Mouse (Mus musculus): Measurements from ENCODE around the gene Arl5c.

Arl5c gene

DNA sequence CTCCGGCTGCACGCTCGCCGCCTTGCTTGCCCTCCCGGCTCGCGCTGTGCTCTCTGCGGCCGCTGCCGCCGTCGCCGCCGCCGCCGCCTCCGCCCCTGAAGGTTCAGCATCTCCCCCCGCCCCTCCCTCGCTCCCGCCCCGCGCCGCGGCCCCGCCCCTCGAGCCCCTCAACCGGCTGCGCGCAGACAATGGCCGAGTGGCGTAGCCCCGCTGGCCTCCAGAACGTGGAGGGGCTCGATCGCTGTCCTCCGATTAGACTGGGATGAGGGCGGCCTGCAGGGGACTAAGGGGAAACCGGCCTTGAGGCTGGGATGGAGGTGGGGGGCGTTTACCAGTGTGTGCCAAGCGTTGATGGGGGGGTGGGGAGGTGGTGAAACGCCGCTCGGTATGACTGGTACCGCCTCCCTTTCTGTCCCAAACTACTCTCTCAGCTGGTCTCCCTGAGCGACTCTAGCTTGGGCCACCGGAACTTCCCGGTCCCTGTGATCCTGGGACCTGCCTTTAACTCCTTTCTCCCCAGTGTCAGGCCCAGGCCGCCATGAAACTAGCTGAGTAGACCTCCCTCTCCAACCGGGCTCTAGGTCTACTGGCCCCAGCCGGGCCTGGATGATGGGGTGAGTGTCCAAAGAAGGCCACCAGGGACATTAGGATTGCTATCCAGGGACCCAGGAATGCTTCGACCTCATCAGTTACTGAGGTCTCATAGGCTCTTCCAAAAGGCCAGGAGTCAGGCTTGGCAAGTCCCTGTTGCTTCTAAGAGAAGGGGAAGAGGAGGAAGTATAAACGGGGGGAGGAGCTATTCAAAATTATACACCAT lies 26.8 kb upstream of the Arl5c start, which contains the start of gene Cacnb1:
TSS of gene Cacnb1 (minus strand) at position 480 of the 817 bp plus-strand sequence.
- Histone ChIP-seq H3K4me3 (replicated peaks; ENCODE audit: low read length) (peak within 1 kb of the TSS; percentile 92), H3K27me3 (ENCODE audit: insufficient read depth, low read length) (peaks cover 5% of the 10 kb centered on the region; the same call in 1 of the 2 replicates), H3K9me3 (ENCODE audit: low read length) (no peaks in the 10 kb centered on the region), H3K4me1 (replicated peaks; ENCODE audit: low read depth, low read length) (peaks cover 64% of the 10 kb centered on the region), H3K36me3 (ENCODE audit: insufficient read depth, low read length) (peaks cover 16% of the 10 kb centered on the region)
- TF ChIP-seq POU5F1 (IDR thresholded peaks at IDR 0.05; ENCODE audit: borderline replicate concordance, low read length) (no peak), NANOG (IDR thresholded peaks at IDR 0.05; ENCODE audit: borderline replicate concordance, low read length) (no peak), CTCF (conservative IDR thresholded peaks at IDR 0.05; ENCODE audit: low read length) (no peak)

DNA sequence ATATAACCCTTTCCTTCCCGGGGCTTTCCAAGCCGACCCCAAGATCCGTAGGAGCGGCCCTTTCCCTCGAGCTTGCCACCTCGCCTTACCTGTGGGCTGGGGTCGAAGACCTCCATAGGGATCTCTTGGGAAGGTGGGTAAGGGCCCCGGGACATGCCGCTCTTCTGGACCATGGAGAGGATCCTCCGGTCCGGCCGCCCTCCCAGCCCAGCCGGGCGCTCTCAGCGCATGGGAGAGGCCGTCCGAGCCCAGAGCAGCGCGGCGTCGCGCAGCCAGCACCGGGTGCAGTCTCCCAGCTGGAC lies 26.2 kb upstream of the Arl5c start:
- H3K4me3 ChIP-seq (replicated peaks; ENCODE audit: low read length), result peak overlapping the region; percentile 92
- peaks cover 64% of the 10 kb centered on the region for H3K4me1 ChIP-seq (replicated peaks; ENCODE audit: low read depth, low read length)
- no peak for TF ChIP-seq CTCF (conservative IDR thresholded peaks at IDR 0.05; ENCODE audit: low read length)
- peaks cover 17% of the 10 kb centered on the region for H3K36me3 ChIP-seq (ENCODE audit: insufficient read depth, low read length)
- H3K9me3 ChIP-seq (ENCODE audit: low read length), result no peaks in the 10 kb centered on the region
- peaks cover 5% of the 10 kb centered on the region; the same call in 1 of the 2 replicates for H3K27me3 ChIP-seq (ENCODE audit: insufficient read depth, low read length)

DNA sequence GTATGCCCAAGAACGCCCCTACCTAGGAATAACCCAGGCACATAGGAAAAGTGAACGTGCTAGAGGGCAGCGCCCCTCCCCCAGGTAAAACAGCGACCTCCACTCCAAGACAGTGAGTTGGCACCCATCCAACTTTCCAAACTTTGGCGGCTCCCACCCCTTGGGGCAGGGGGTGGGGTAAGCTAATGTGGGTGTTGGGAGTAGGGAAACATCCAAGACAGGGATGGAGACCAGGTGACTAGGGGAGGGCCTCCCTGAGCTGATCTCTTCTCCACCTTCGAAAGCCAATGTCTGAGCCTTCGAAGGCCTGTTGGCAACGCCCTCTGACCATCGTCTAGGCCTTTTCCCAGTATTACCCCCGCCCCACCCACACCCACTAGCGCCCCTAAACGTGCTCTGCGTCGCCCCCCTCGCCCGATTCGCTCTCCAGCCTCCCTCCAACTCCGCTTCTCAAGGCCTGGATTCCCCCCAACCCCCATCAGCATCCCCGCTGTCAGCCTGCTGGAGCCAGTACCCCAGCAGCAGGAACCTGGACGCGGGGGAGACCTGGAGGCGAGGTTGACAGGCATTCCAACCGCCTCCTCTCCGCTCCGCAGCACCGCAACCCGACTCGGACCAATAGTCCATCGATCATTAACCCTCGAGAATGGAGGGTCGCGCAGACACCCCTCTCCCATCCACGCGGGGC lies 25.7 kb upstream of the Arl5c start:
- H3K4me3 ChIP-seq (replicated peaks; ENCODE audit: low read length), result peak overlapping the region; percentile 92
- peaks cover 5% of the 10 kb centered on the region; the same call in 1 of the 2 replicates for H3K27me3 ChIP-seq (ENCODE audit: insufficient read depth, low read length)
- TF ChIP-seq POU5F1 (IDR thresholded peaks at IDR 0.05; ENCODE audit: borderline replicate concordance, low read length), result 0 out of 2 replicates have a peak, but pooled peaks have one; percentile 10
- no peak for TF ChIP-seq NANOG (IDR thresholded peaks at IDR 0.05; ENCODE audit: borderline replicate concordance, low read length)
- no peak for TF ChIP-seq CTCF (conservative IDR thresholded peaks at IDR 0.05; ENCODE audit: low read length)
- H3K4me1 ChIP-seq (replicated peaks; ENCODE audit: low read depth, low read length), result peaks cover 64% of the 10 kb centered on the region
- H3K9me3 ChIP-seq (ENCODE audit: low read length), result no peaks in the 10 kb centered on the region
- peaks cover 22% of the 10 kb centered on the region for H3K36me3 ChIP-seq (ENCODE audit: insufficient read depth, low read length)

DNA sequence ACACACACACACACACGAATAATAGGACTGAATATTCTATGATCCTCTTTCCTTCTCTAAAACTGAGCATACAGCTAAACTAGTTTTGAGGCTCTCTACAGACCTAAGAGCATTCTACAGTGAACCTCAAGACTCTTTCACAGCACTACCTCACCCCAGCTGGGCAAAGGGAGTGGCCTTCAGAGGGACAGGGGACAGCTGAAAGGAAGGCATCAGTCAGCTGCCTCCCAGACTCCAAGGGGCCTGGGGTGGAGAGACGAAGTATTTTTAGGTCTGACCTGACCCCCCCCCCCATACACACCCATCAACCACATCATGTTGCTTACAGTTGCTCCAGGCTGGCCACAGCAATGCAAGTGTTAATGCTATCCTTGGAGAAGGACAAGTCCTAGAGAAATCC lies 25.1 kb upstream of the Arl5c start:
- H3K36me3 ChIP-seq (ENCODE audit: insufficient read depth, low read length), result peaks cover 28% of the 10 kb centered on the region
- peaks cover 65% of the 10 kb centered on the region for H3K4me1 ChIP-seq (replicated peaks; ENCODE audit: low read depth, low read length)
- no peaks in the 10 kb centered on the region for H3K9me3 ChIP-seq (ENCODE audit: low read length)
- peaks cover 5% of the 10 kb centered on the region; the same call in 1 of the 2 replicates for H3K27me3 ChIP-seq (ENCODE audit: insufficient read depth, low read length)
- peak overlapping the region; percentile 92 for H3K4me3 ChIP-seq (replicated peaks; ENCODE audit: low read length)
- TF ChIP-seq CTCF (conservative IDR thresholded peaks at IDR 0.05; ENCODE audit: low read length), result no peak
- no peak for TF ChIP-seq NANOG (IDR thresholded peaks at IDR 0.05; ENCODE audit: borderline replicate concordance, low read length)
- no peak for TF ChIP-seq POU5F1 (IDR thresholded peaks at IDR 0.05; ENCODE audit: borderline replicate concordance, low read length)

DNA sequence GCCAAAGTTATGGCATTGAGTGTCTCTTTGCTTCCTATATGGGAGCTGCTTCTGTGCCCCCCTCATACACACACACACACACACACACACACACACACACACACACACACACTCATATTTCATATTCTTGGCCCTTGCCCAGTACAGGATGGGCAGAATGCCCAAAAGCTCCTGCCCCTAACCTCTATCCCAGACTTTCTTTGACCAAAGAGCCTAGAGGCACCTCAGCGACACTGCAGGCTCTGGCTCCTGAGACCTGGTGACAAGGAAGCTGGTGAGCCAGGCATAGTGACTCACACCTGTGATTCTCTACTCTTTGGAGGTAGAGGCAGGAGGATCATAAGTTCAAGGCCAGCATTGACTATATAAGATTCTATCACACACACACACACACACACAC lies 24.7 kb upstream of the Arl5c start:
- Histone ChIP-seq H3K36me3 (ENCODE audit: insufficient read depth, low read length) (peaks cover 31% of the 10 kb centered on the region), H3K4me3 (replicated peaks; ENCODE audit: low read length) (no peak overlapping the region; the same call in 1 of the 2 replicates), H3K27me3 (ENCODE audit: insufficient read depth, low read length) (peaks cover 5% of the 10 kb centered on the region; the same call in 1 of the 2 replicates), H3K4me1 (replicated peaks; ENCODE audit: low read depth, low read length) (peaks cover 64% of the 10 kb centered on the region), H3K9me3 (ENCODE audit: low read length) (no peaks in the 10 kb centered on the region)
- no peak for TF ChIP-seq CTCF (conservative IDR thresholded peaks at IDR 0.05; ENCODE audit: low read length)
- TF ChIP-seq NANOG (IDR thresholded peaks at IDR 0.05; ENCODE audit: borderline replicate concordance, low read length), result no peak
- no peak for TF ChIP-seq POU5F1 (IDR thresholded peaks at IDR 0.05; ENCODE audit: borderline replicate concordance, low read length)

DNA sequence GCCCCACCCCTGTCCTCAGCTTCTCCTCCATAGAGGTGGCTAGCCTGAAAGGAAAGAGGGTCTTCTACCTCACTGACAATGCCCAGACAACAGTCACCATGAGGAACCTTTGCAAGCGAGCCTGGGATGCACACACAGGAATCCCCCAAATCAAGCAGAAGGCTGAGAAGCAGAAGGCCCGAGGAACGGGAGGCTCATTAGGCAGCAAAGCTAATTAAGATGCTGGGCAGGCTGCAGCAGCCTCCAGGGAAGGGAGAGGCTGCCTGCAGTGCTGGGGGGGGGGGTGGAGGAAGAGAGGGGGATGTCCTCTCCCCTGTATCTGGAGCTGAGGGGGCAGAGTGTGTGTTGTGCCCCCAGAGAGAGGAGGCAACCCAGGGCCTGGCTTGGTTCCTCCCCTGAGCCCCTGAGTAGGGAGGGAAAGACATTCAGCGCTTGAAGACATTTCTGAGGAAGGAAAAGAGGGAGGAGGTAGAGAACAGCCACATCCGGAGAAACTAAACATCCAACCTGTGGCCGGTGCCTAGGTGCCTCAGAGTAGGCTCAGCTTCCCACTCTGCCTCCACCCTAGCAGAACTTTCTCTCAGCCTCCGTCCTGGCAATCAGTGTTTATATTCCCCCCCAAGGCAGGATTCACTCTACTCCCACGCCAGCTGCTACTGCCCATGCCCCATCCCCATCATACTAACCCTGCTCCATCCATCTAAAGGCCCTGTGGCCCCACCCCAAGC lies 24.1 kb upstream of the Arl5c start:
- peaks cover 58% of the 10 kb centered on the region for H3K4me1 ChIP-seq (replicated peaks; ENCODE audit: low read depth, low read length)
- H3K9me3 ChIP-seq (ENCODE audit: low read length), result no peaks in the 10 kb centered on the region

DNA sequence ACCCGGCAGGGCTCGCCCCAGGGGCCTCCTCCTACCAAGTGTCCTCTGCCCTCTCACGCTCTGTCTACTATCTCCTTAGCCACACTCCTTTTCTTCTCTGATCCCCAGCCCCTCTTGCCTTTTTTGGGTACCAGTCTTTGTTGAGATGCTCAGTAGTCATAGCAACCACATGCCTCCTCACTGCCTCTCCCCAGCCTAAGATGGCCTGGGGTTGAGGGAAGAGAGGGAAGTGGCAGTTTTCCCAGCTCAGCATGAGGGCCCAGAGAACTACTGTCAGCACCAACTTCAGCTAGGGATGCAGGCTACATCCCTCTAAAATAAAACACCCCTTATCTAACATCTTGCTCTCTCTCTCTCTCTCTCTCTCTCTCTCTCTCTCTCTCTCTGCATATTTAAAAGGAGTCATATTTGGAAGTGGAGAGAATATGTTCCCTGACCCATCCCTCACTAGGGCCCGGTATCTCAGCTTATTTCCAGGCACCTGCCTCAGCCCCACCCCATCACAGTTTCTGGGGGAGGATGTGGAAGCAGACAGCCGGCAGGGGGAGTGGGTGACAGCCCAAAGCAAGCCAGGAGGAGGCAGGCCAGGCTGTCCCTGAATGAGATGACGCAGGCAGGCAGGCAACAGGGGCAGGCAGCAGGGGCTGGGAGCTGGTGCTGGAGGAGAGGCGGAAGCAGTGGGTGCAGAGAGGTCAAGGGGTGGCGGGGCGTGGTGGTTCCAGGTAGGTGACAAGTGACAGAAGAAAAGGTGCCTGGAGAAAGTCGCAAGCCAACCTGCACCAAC lies 23.1 kb upstream of the Arl5c start:
- Histone ChIP-seq H3K27me3 (ENCODE audit: insufficient read depth, low read length) (peaks cover 5% of the 10 kb centered on the region; the same call in 1 of the 2 replicates), H3K4me1 (replicated peaks; ENCODE audit: low read depth, low read length) (peaks cover 63% of the 10 kb centered on the region), H3K9me3 (ENCODE audit: low read length) (no peaks in the 10 kb centered on the region), H3K4me3 (replicated peaks; ENCODE audit: low read length) (peak overlapping the region; percentile 48; the same call in 1 of the 2 replicates), H3K36me3 (ENCODE audit: insufficient read depth, low read length) (peaks cover 42% of the 10 kb centered on the region)
- TF ChIP-seq NANOG (IDR thresholded peaks at IDR 0.05; ENCODE audit: borderline replicate concordance, low read length), result no peak
- peak; percentile 23; the same call in 1 of the 2 replicates for TF ChIP-seq CTCF (conservative IDR thresholded peaks at IDR 0.05; ENCODE audit: low read length)
- no peak for TF ChIP-seq POU5F1 (IDR thresholded peaks at IDR 0.05; ENCODE audit: borderline replicate concordance, low read length)

More for the DNA sequence above, 24.1 kb upstream of the Arl5c start:
- Histone ChIP-seq H3K4me3 (replicated peaks; ENCODE audit: low read length) (peak overlapping the region; percentile 48), H3K27me3 (ENCODE audit: insufficient read depth, low read length) (peaks cover 5% of the 10 kb centered on the region; the same call in 1 of the 2 replicates), H3K36me3 (ENCODE audit: insufficient read depth, low read length) (peaks cover 37% of the 10 kb centered on the region)
- TF ChIP-seq POU5F1 (IDR thresholded peaks at IDR 0.05; ENCODE audit: borderline replicate concordance, low read length) (no peak), CTCF (conservative IDR thresholded peaks at IDR 0.05; ENCODE audit: low read length) (no peak), NANOG (IDR thresholded peaks at IDR 0.05; ENCODE audit: borderline replicate concordance, low read length) (no peak)
